Mouse (Mus musculus) bone marrow macrophage, adult 2 months (primary cell): ENCODE measurements around the gene Ikzf1.

Experiments used
- CTCF ChIP-seq: IDR thresholded peaks from 2 replicates; pipeline ENCODE4 v1.5.1; 2012; ENCODE audit warnings: low read depth, mild to moderate bottlenecking, low read length, moderate library complexity
- POLR2A ChIP-seq: IDR thresholded peaks from 2 replicates; pipeline ENCODE4 v1.6.1; 2012; ENCODE audit warnings: mild to moderate bottlenecking, low read depth, low read length, borderline replicate concordance

GRCm38 (mm10) chr11:11769281-11769680 lies 84.5 kb downstream of the Ikzf1 start:
- TF ChIP-seq POLR2A = no peak
- no peak for TF ChIP-seq CTCF
